8 mouse cellular contexts compared by ENCODE assay signal in the genomic region with DNA sequence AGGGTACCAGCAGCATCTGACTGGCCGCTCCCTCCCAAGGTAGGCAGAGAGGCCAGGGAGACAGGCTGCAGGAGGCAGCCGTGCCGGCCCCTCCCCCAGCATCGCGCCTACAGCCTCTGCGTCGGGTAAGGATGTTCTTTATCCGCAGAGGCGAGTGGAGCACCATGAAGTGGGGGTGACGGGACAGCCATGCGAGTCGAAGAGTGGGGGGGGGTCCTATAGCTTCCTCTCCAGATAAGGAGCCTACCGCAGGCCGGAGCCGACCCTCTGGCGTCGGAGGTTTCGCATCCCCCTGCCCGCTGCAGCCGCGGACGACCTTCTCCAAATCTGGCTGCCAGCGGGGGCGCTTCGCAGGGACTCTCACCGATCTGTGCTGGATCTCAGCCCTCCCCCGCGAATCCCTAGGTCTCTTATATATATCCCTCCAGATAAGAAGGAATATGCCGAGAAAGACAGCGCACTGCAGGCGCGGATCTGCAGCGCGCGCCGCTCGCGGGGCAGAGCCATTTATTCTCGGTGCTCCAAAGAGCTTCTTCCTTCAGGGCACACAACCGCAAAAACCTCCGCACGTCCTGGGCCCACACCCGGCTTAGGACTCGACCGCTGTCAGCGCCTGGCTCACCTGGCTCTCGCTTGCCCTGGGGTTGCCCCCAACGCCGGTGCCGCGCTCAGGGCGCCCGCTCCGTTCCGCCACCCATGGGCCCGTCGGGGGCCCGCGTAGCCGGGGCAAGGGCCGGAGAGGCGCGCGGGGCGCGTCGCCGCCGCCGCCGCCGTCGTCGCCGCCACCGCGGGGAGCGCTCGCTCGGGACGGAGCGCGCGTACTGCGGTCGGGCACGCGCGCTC. TPM values are rescaled to one million over a fixed set of nuclear protein-coding genes. Genes with fewer than 3 reads are reported as not detected.
A peak's percentile ranks its signal among the peaks of the same experiment; 100 is the strongest.
DNase-seq lines count a peak whose midpoint lies in the region; ATAC-seq lines count a peak whose summit lies in the region.
"Had no signal": no experiment of that assay in that cellular context is flagged by ENCODE, and none has a peak within 500 bp of the region (broad histone marks: within the 10 kb centered on the region; RNA-seq: fewer than 3 reads in every experiment).

No protein-coding gene starts in this region.

- 0 out of 2 replicates have a peak overlapping the region, but pooled peaks have one; percentile 10 for H3K27ac ChIP-seq in lung, embryonic 16.5 days (ENCODE audit: low read length)

- peak; percentile 51 for ATAC-seq in lung, embryonic 16.5 days (ENCODE audit: low read depth)

- peak overlapping the region; percentile 98 for H3K4me2 ChIP-seq in lung, embryonic 16.5 days (ENCODE audit: low read depth, low read length)

- peaks cover 2% of the 10 kb centered on the region; the same call in 1 of the 2 replicates for H3K4me1 ChIP-seq in lung, embryonic 16.5 days (replicated peaks; ENCODE audit: control insufficient read depth, insufficient read depth, low read length)

- no peaks in the 10 kb centered on the region for H3K36me3 ChIP-seq in lung, embryonic 16.5 days (ENCODE audit: control insufficient read depth, insufficient read depth, low read length)

- under 1% methylated on average over 82 of the region's 89 CpGs for WGBS in lung, embryonic 16.5 days

- peak overlapping the region; percentile 72 for H3K4me3 ChIP-seq in lung, embryonic 16.5 days (ENCODE audit: low read length)

- H3K9ac ChIP-seq in lung, embryonic 16.5 days (ENCODE audit: low read length): peak overlapping the region; percentile 78

- no peaks in the 10 kb centered on the region for H3K9me3 ChIP-seq in lung, embryonic 16.5 days (ENCODE audit: control insufficient read depth, low read length)

- H3K27me3 ChIP-seq in lung, embryonic 16.5 days (ENCODE audit: control insufficient read depth, insufficient read depth, low read depth, low read length): peaks cover 54% of the 10 kb centered on the region

- DNase-seq in thymus, postnatal 14 days: peak; percentile 43
- no peak for DNase-seq in thymus, adult 18-20 months
- DNase-seq in cerebellum, adult 8-10 months: peak; percentile 71
- DNase-seq in frontal cortex, postnatal 36 days (ENCODE audit: low spot score in 2 of 2): peak; percentile 64 to 71
- DNase-seq in kidney, postnatal 4 days: peak; percentile 43 to 50
- DNase-seq in right cerebral cortex, postnatal 25 days: peak; percentile 77

RNA-seq across cellular contexts. Expression of a gene that starts 1.1 kb away (rescaled TPM):
- polyA plus RNA-seq in lung, embryonic 16.5 days (2015; fragmentation: Nextera tagmentation; extraction: Ambion mirVana): 2.1 and 2.5 TPM in 2 replicates

RNA-seq across cellular contexts. Expression of a gene that starts 26.0 kb away (rescaled TPM):
- polyA plus RNA-seq in lung, embryonic 16.5 days (2015; fragmentation: Nextera tagmentation; extraction: Ambion mirVana): not detected in 2 replicates
- polyA plus RNA-seq: frontal cortex, adult 2 months had no signal

RNA-seq across cellular contexts. Expression of a gene that starts 33.7 kb away (rescaled TPM):
- polyA plus RNA-seq in lung, embryonic 16.5 days (2015; fragmentation: Nextera tagmentation; extraction: Ambion mirVana): 76.3 and 83.9 TPM in 2 replicates

RNA-seq across cellular contexts. Expression of a gene that starts 41.3 kb away (rescaled TPM):
- not detected in 2 replicates for polyA plus RNA-seq in lung, embryonic 16.5 days (2015; fragmentation: Nextera tagmentation; extraction: Ambion mirVana)
- polyA plus RNA-seq: frontal cortex, adult 2 months had no signal

RNA-seq across cellular contexts. Expression of a gene that starts 49.9 kb away (rescaled TPM):
- polyA plus RNA-seq in lung, embryonic 16.5 days (2015; fragmentation: Nextera tagmentation; extraction: Ambion mirVana): not detected in 2 replicates
- polyA plus RNA-seq: frontal cortex, adult 2 months had no signal

Comparison
In these comparisons a context has a peak if more than half of its experiments do, and no peak if none do; other contexts are left out.
1. DNase-seq: peak in thymus, postnatal 14 days (single experiment), cerebellum, adult 8-10 months (single experiment), frontal cortex, postnatal 36 days (2 of 2), kidney, postnatal 4 days (2 of 2) and right cerebral cortex, postnatal 25 days (single experiment); none in thymus, adult 18-20 months (0 of 2).